In the genomic region with DNA sequence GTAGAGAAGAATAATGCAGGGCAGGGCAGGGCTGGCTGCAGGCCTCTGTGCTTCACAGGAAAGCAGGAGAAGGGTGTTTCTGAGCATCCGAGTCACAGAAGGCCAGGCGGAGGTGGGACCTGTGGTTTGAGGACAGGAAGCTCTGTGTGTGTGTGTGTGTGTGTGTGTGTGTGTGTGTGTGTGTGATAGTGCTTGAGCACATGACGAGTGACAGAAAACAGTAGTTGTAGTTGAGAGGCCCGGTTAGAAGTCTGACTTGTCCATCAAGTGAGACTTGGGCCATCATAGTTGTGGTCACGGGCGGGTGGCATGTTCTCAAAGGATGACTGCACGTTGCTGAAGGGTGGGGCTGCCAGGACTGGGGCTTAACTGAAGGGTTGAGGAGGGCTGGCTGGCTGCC, we compare ENCODE assay signal across 13 mouse cellular contexts. TPM values are rescaled to one million over a fixed set of nuclear protein-coding genes. Genes with fewer than 3 reads are reported as not detected.
DNase-seq lines count a peak whose midpoint lies in the region; ATAC-seq and TF ChIP-seq lines count a peak whose summit lies in the region.
"Had no signal": no experiment of that assay in that cellular context is flagged by ENCODE, and none has a peak within 500 bp of the region (broad histone marks: within the 10 kb centered on the region; RNA-seq: fewer than 3 reads in every experiment).

No protein-coding gene starts in this region.

- no peak overlapping the region for H3K4me2 ChIP-seq in liver, embryonic 16.5 days (ENCODE audit: low read depth, low read length)
- H3K4me2 ChIP-seq: embryonic facial prominence, embryonic 12.5 days; midbrain, embryonic 12.5 days had no signal

- peaks cover 67% of the 10 kb centered on the region for H3K36me3 ChIP-seq in liver, embryonic 16.5 days (ENCODE audit: control insufficient read depth, insufficient read depth)
- peaks cover 38% of the 10 kb centered on the region for H3K36me3 ChIP-seq in spleen, adult 2 months (ENCODE audit: control insufficient read depth, insufficient read depth, low read length)

- CTCF ChIA-PET in Patski (lab: Charles Lee) = no interaction called here

- DNase-seq in CD4-positive, CD25-positive, alpha-beta regulatory T cell, adult 2 months (ENCODE audit: low read depth, low spot score) = peak; percentile 77
- DNase-seq in Patski (ENCODE audit: low read depth, low spot score) = no peak
- DNase-seq in spleen, adult 2 months (ENCODE audit: low read depth in 1 of 2, low spot score in 2 of 2) = peak; percentile 44 to 52
- DNase-seq in layer of hippocampus, adult 8-10 months (ENCODE audit: low spot score in 2 of 2) = no peak
- no peak for DNase-seq in ovary, postnatal 14 days (ENCODE audit: low spot score)
- DNase-seq: adrenal gland, adult 2 months; right cerebral cortex, postnatal 4 days had no signal

- H3K4me1 ChIP-seq in liver, embryonic 16.5 days (ENCODE audit: control insufficient read depth, low read depth, low read length) = peaks cover 6% of the 10 kb centered on the region
- H3K4me1 ChIP-seq in spleen, adult 2 months (ENCODE audit: control insufficient read depth, insufficient read depth, insufficient read length) = peaks cover 6% of the 10 kb centered on the region; the same call in 1 of the 2 replicates
- H3K4me1 ChIP-seq: embryonic facial prominence, embryonic 12.5 days; midbrain, embryonic 12.5 days had no signal

- 25% methylated on average over 7 of the region's 7 CpGs for WGBS in liver, embryonic 16.5 days (ENCODE audit: insufficient replicate concordance)
- WGBS in spleen, adult 2 months = 16% methylated on average over 7 of the region's 7 CpGs

- H3K4me3 ChIP-seq in liver, embryonic 16.5 days (ENCODE audit: low read depth, low read length) = no peak overlapping the region
- H3K4me3 ChIP-seq in spleen, adult 2 months (ENCODE audit: extremely low read depth, insufficient read depth, insufficient read length) = no peak overlapping the region
- H3K4me3 ChIP-seq: embryonic facial prominence, embryonic 12.5 days; heart, embryonic 10.5 days; midbrain, embryonic 12.5 days had no signal

- in situ Hi-C loops in Patski (cut with MboI; ENCODE audit: low pct_unique_long_range_greater_than_20kb) = no loop called here

- peak overlapping the region; percentile 30; the same call in 1 of the 2 replicates for H3K27ac ChIP-seq in liver, embryonic 16.5 days (ENCODE audit: low read length)
- H3K27ac ChIP-seq in spleen, adult 2 months (ENCODE audit: insufficient read depth, low read length) = peak overlapping the region; percentile 61
- H3K27ac ChIP-seq: embryonic facial prominence, embryonic 12.5 days; heart, embryonic 10.5 days; midbrain, embryonic 12.5 days had no signal

- TF ChIP-seq POLR2A in spleen, adult 2 months (IDR thresholded peaks at IDR 0.05; ENCODE audit: low read depth, low read length) = no peak

- H3K9me3 ChIP-seq in liver, embryonic 16.5 days (replicated peaks; ENCODE audit: control insufficient read depth, low read length) = no peaks in the 10 kb centered on the region
- H3K9me3 ChIP-seq: embryonic facial prominence, embryonic 12.5 days; heart, embryonic 10.5 days; midbrain, embryonic 12.5 days had no signal

- no peak overlapping the region for H3K9ac ChIP-seq in liver, embryonic 16.5 days (ENCODE audit: low read depth, low read length)
- H3K9ac ChIP-seq: embryonic facial prominence, embryonic 12.5 days; midbrain, embryonic 12.5 days had no signal

- POLR2A ChIA-PET in Patski (lab: Charles Lee) = no interaction called here

- H3K27me3 ChIP-seq in Patski = no peaks in the 10 kb centered on the region
- H3K27me3 ChIP-seq in liver, embryonic 16.5 days (ENCODE audit: control insufficient read depth, insufficient read depth, low read depth, low read length) = no peaks in the 10 kb centered on the region
- no peaks in the 10 kb centered on the region for H3K27me3 ChIP-seq in spleen, adult 2 months (ENCODE audit: control insufficient read depth, insufficient read depth, low read length)
- H3K27me3 ChIP-seq: embryonic facial prominence, embryonic 12.5 days; midbrain, embryonic 12.5 days had no signal

- peak; percentile 35 for ATAC-seq in Patski
- peak; percentile 43; the same call in 1 of the 2 replicates for ATAC-seq in liver, embryonic 16.5 days (ENCODE audit: low read depth)
- no peak for ATAC-seq in cerebellum, adult (ENCODE audit: insufficient number of reproducible peaks, low FRiP score, low TSS enrichment)

- TF ChIP-seq CTCF in Patski (IDR thresholded peaks at IDR 0.05) = no peak
- no peak for TF ChIP-seq CTCF in spleen, adult 2 months (IDR thresholded peaks at IDR 0.05; ENCODE audit: extremely low read depth, insufficient read depth, insufficient read length, insufficient replicate concordance)

RNA-seq across cellular contexts. Expression of gene Usp48, which starts 16.1 kb away (rescaled TPM):
- 57.0 TPM for polyA plus RNA-seq in Patski (2021)
- 26.3 and 27.1 TPM in 2 replicates for polyA plus RNA-seq in liver, embryonic 16.5 days (2015; fragmentation: Nextera tagmentation; extraction: Ambion mirVana)
- 64.1 and 68.3 TPM in 2 replicates for polyA plus RNA-seq in spleen, adult 2 months (2012; rRNA removed)
- 100 to 1,000 TPM; 120 to 168 (median 151) TPM for total RNA-seq in layer of hippocampus, adult 8-10 months (2022)

RNA-seq across cellular contexts. Expression of gene Ldlrad2, which starts 35.3 kb away (rescaled TPM):
- not detected for polyA plus RNA-seq in Patski (2021)
- not detected in 2 replicates for polyA plus RNA-seq in liver, embryonic 16.5 days (2015; fragmentation: Nextera tagmentation; extraction: Ambion mirVana)
- polyA plus RNA-seq in spleen, adult 2 months (2012; rRNA removed) = not detected in 2 replicates
- total RNA-seq in layer of hippocampus, adult 8-10 months (2022) = not detected
- total RNA-seq: adrenal gland, adult 2 months; layer of hippocampus, postnatal 14 days had no signal
- polyA plus RNA-seq: embryonic facial prominence, embryonic 12.5 days; heart, embryonic 10.5 days; midbrain, embryonic 12.5 days had no signal

RNA-seq across cellular contexts. Expression of gene Rap1gap, which starts 54.8 kb away (rescaled TPM):
- polyA plus RNA-seq in Patski (2021) = 48.4 TPM
- polyA plus RNA-seq in liver, embryonic 16.5 days (2015; fragmentation: Nextera tagmentation; extraction: Ambion mirVana) = 3.0 and 4.4 TPM in 2 replicates
- 49.3 and 56.1 TPM in 2 replicates for polyA plus RNA-seq in spleen, adult 2 months (2012; rRNA removed)
- 100 to 1,000 TPM; 253 to 279 (median 259) TPM for total RNA-seq in layer of hippocampus, adult 8-10 months (2022)

Comparison
In these comparisons a context has a peak if more than half of its experiments do, and no peak if none do; other contexts are left out.
1. DNase-seq: peak in CD4-positive, CD25-positive, alpha-beta regulatory T cell, adult 2 months (single experiment) and spleen, adult 2 months (2 of 2); none in Patski (single experiment), layer of hippocampus, adult 8-10 months (0 of 2) and ovary, postnatal 14 days (single experiment).